ENCODE assay signal across 9 mouse cellular contexts in genomic region chr19:8991245-8991870, GRCm38 (mm10). TPM values are rescaled to one million over a fixed set of nuclear protein-coding genes. Genes with fewer than 3 reads are reported as not detected.
A peak's percentile ranks its signal among the peaks of the same experiment; 100 is the strongest.
DNase-seq lines count a peak whose midpoint lies in the region; ATAC-seq and TF ChIP-seq lines count a peak whose summit lies in the region.
"Had no signal": no experiment of that assay in that cellular context is flagged by ENCODE, and none has a peak within 500 bp of the region (broad histone marks: within the 10 kb centered on the region; RNA-seq: fewer than 3 reads in every experiment).

No protein-coding gene starts in this region.

- peak overlapping the region; percentile 22; the same call in 1 of the 2 replicates for H3K27ac ChIP-seq in liver, adult 2 months (replicated peaks; ENCODE audit: insufficient read depth, low read depth, low read length)
- H3K27ac ChIP-seq in embryonic facial prominence, embryonic 12.5 days, result peak overlapping the region; percentile 97
- H3K27ac ChIP-seq in hindbrain, embryonic 15.5 days (replicated peaks), result no peak overlapping the region

- H3K4me3 ChIP-seq in liver, adult 2 months (ENCODE audit: insufficient read depth, low read depth, low read length), result no peak overlapping the region
- peak overlapping the region; percentile 69 for H3K4me3 ChIP-seq in embryonic facial prominence, embryonic 12.5 days
- 0 out of 2 replicates have a peak overlapping the region, but pooled peaks have one; percentile 49 for H3K4me3 ChIP-seq in hindbrain, embryonic 15.5 days

- peaks cover 3% of the 10 kb centered on the region; the same call in 1 of the 2 replicates for H3K4me1 ChIP-seq in liver, adult 2 months (ENCODE audit: control insufficient read depth, insufficient read depth, low read length)
- H3K4me1 ChIP-seq in embryonic facial prominence, embryonic 12.5 days, result peaks cover 49% of the 10 kb centered on the region
- peaks cover 28% of the 10 kb centered on the region for H3K4me1 ChIP-seq in hindbrain, embryonic 15.5 days (replicated peaks)

- no peaks in the 10 kb centered on the region for H3K27me3 ChIP-seq in liver, adult 2 months (ENCODE audit: control insufficient read depth, insufficient read depth, low read length)
- no peaks in the 10 kb centered on the region for H3K27me3 ChIP-seq in embryonic facial prominence, embryonic 12.5 days
- H3K27me3 ChIP-seq in hindbrain, embryonic 15.5 days, result peaks cover 36% of the 10 kb centered on the region
- H3K27me3 ChIP-seq: Patski had no signal

- H3K9me3 ChIP-seq in embryonic facial prominence, embryonic 12.5 days, result no peaks in the 10 kb centered on the region
- H3K9me3 ChIP-seq in hindbrain, embryonic 15.5 days, result no peaks in the 10 kb centered on the region

- no peak overlapping the region for H3K9ac ChIP-seq in liver, adult 2 months (ENCODE audit: low read depth, low read length)
- H3K9ac ChIP-seq in embryonic facial prominence, embryonic 12.5 days, result peak overlapping the region; percentile 88; the same call in 1 of the 2 replicates
- H3K9ac ChIP-seq in hindbrain, embryonic 15.5 days, result no peak overlapping the region

- 86% methylated on average over 4 of the region's 4 CpGs for WGBS in liver, adult 2 months
- WGBS in embryonic facial prominence, embryonic 12.5 days, result 58% methylated on average over 4 of the region's 4 CpGs
- WGBS in hindbrain, embryonic 15.5 days, result 75% methylated on average over 4 of the region's 4 CpGs

- no peak for TF ChIP-seq CTCF in liver, adult 2 months (IDR thresholded peaks at IDR 0.05; ENCODE audit: low read depth, low read length)

- H3K36me3 ChIP-seq in liver, adult 2 months (ENCODE audit: control insufficient read depth, insufficient read depth, low read length), result no peaks in the 10 kb centered on the region
- H3K36me3 ChIP-seq in embryonic facial prominence, embryonic 12.5 days, result no peaks in the 10 kb centered on the region
- H3K36me3 ChIP-seq in hindbrain, embryonic 15.5 days, result no peaks in the 10 kb centered on the region

- H3K4me2 ChIP-seq in embryonic facial prominence, embryonic 12.5 days (replicated peaks), result peak overlapping the region; percentile 68
- H3K4me2 ChIP-seq in hindbrain, embryonic 15.5 days, result peak overlapping the region; percentile 74

- no peaks in the 10 kb centered on the region; the same call in 1 of the 2 replicates for H3K79me2 ChIP-seq in liver, adult 2 months (ENCODE audit: control insufficient read depth, insufficient read depth, low read length)

- TF ChIP-seq POLR2A in liver, adult 2 months (IDR thresholded peaks at IDR 0.05; ENCODE audit: extremely low read depth, insufficient read depth, low read length), result no peak

- no peak for DNase-seq in liver, adult 2 months (ENCODE audit: extremely low read depth, low read depth, low spot score)
- DNase-seq in liver, result no peak
- peak; percentile 49 for DNase-seq in lung, postnatal 36 days
- no peak for DNase-seq in cerebellum, postnatal 14 days
- DNase-seq in cerebellum, adult 11 months, result no peak
- DNase-seq in right cerebral cortex, adult 2 months (ENCODE audit: low spot score in 2 of 2), result no peak

- no peak for ATAC-seq in embryonic facial prominence, embryonic 12.5 days (ENCODE audit: insufficient number of reproducible peaks, insufficient read depth, low FRiP score, low TSS enrichment)
- ATAC-seq in hindbrain, embryonic 15.5 days (ENCODE audit: low FRiP score, low read depth), result no peak
- ATAC-seq: Patski had no signal

RNA-seq across cellular contexts. Expression of gene Ahnak, which starts 2.3 kb away (rescaled TPM):
- 10.3 and 10.9 TPM in 2 replicates for total RNA-seq in liver, adult 2 months (2014; rRNA removed)
- 0.90 and 1.2 TPM in 2 replicates for polyA plus RNA-seq in liver, adult 2 months (2012; rRNA removed)
- polyA plus RNA-seq in embryonic facial prominence, embryonic 12.5 days (2016; fragmentation: Nextera tagmentation; extraction: Ambion mirVana), result 24.4 and 27.7 TPM in 2 replicates
- polyA plus RNA-seq in hindbrain, embryonic 15.5 days (2015; fragmentation: Nextera tagmentation; extraction: Ambion mirVana), result 4.6 TPM in 2 replicates

RNA-seq across cellular contexts. Expression of gene Eef1g, which starts 24.5 kb away (rescaled TPM):
- total RNA-seq in liver, adult 2 months (2014; rRNA removed), result 101 and 117 TPM in 2 replicates
- 99.1 and 107 TPM in 2 replicates for polyA plus RNA-seq in liver, adult 2 months (2012; rRNA removed)
- polyA plus RNA-seq in embryonic facial prominence, embryonic 12.5 days (2016; fragmentation: Nextera tagmentation; extraction: Ambion mirVana), result 471 and 477 TPM in 2 replicates
- 289 TPM in 2 replicates for polyA plus RNA-seq in hindbrain, embryonic 15.5 days (2015; fragmentation: Nextera tagmentation; extraction: Ambion mirVana)

RNA-seq across cellular contexts. Expression of gene Tut1, which starts 37.7 kb away (rescaled TPM):
- total RNA-seq in liver, adult 2 months (2014; rRNA removed), result 6.0 and 6.2 TPM in 2 replicates
- 9.6 and 14.6 TPM in 2 replicates for polyA plus RNA-seq in liver, adult 2 months (2012; rRNA removed)
- polyA plus RNA-seq in embryonic facial prominence, embryonic 12.5 days (2016; fragmentation: Nextera tagmentation; extraction: Ambion mirVana), result 35.6 and 38.1 TPM in 2 replicates
- polyA plus RNA-seq in hindbrain, embryonic 15.5 days (2015; fragmentation: Nextera tagmentation; extraction: Ambion mirVana), result 24.9 and 25.4 TPM in 2 replicates

RNA-seq across cellular contexts. Expression of gene Mta2, which starts 49.7 kb away (rescaled TPM):
- total RNA-seq in liver, adult 2 months (2014; rRNA removed), result 25.6 and 27.1 TPM in 2 replicates
- 11.2 and 12.1 TPM in 2 replicates for polyA plus RNA-seq in liver, adult 2 months (2012; rRNA removed)
- polyA plus RNA-seq in embryonic facial prominence, embryonic 12.5 days (2016; fragmentation: Nextera tagmentation; extraction: Ambion mirVana), result 202 and 211 TPM in 2 replicates
- 103 and 109 TPM in 2 replicates for polyA plus RNA-seq in hindbrain, embryonic 15.5 days (2015; fragmentation: Nextera tagmentation; extraction: Ambion mirVana)
